Mouse (Mus musculus): ENCODE measurements around the gene Polr2f.

Gene Polr2f

GRCm38 (mm10) chr15:79140866-79141565 is at the start of gene Polr2f, which contains the start of gene 1700088E04Rik:
Gene Polr2f, plus strand, starts transcription at chr15:79141009.
Gene 1700088E04Rik, minus strand, starts transcription at chr15:79141253.
- peak; percentile 98 for DNase-seq (ENCODE audit: low read depth, low spot score)

- no peak for DNase-seq (ENCODE audit: low read depth, low spot score)
Observed at GRCm38 (mm10) chr15:79092284-79092683, 48.5 kb upstream of the Polr2f start.

GRCm38 (mm10) chr15:79093083-79093839 is 47.5 kb upstream of the Polr2f start:
- DNase-seq (ENCODE audit: low read depth, low spot score): no peak

GRCm38 (mm10) chr15:79095483-79095882 is 45.3 kb upstream of the Polr2f start:
- no peak for DNase-seq (ENCODE audit: low read depth, low spot score)

GRCm38 (mm10) chr15:79096556-79096955 is 44.3 kb upstream of the Polr2f start:
- no peak for DNase-seq (ENCODE audit: low read depth, low spot score)

- DNase-seq (ENCODE audit: low read depth, low spot score): no peak
Observed at GRCm38 (mm10) chr15:79097135-79097534, 43.7 kb upstream of the Polr2f start.

- DNase-seq (ENCODE audit: low read depth, low spot score): no peak
Observed at GRCm38 (mm10) chr15:79097611-79098025, 43.2 kb upstream of the Polr2f start.

- DNase-seq (ENCODE audit: low read depth, low spot score): no peak
Observed at GRCm38 (mm10) chr15:79098220-79098619, 42.6 kb upstream of the Polr2f start.

- DNase-seq (ENCODE audit: low read depth, low spot score): no peak
Observed at GRCm38 (mm10) chr15:79098868-79099267, 41.9 kb upstream of the Polr2f start.

- no peak for DNase-seq (ENCODE audit: low read depth, low spot score)
Observed at GRCm38 (mm10) chr15:79099456-79099855, 41.4 kb upstream of the Polr2f start.

- DNase-seq (ENCODE audit: low read depth, low spot score): no peak
Observed at GRCm38 (mm10) chr15:79100391-79100790, 40.4 kb upstream of the Polr2f start.

- DNase-seq (ENCODE audit: low read depth, low spot score): no peak
Observed at GRCm38 (mm10) chr15:79101531-79101930, 39.3 kb upstream of the Polr2f start.

GRCm38 (mm10) chr15:79103264-79103663 is 37.5 kb upstream of the Polr2f start:
- DNase-seq (ENCODE audit: low read depth, low spot score): no peak

- no peak for DNase-seq (ENCODE audit: low read depth, low spot score)
Observed at GRCm38 (mm10) chr15:79105804-79106203, 35.0 kb upstream of the Polr2f start.

GRCm38 (mm10) chr15:79107966-79108365 is 32.8 kb upstream of the Polr2f start:
- peak; percentile 41 for DNase-seq (ENCODE audit: low read depth, low spot score)

- DNase-seq (ENCODE audit: low read depth, low spot score): peak; percentile 60
Observed at GRCm38 (mm10) chr15:79108421-79109320, 32.1 kb upstream of the Polr2f start, which contains the start of gene Micall1. Gene Micall1, plus strand, starts transcription at chr15:79108898.

- no peak for DNase-seq (ENCODE audit: low read depth, low spot score)
Observed at GRCm38 (mm10) chr15:79109321-79109934, 31.4 kb upstream of the Polr2f start.

GRCm38 (mm10) chr15:79110031-79110430 is 30.8 kb upstream of the Polr2f start:
- DNase-seq (ENCODE audit: low read depth, low spot score): no peak

- no peak for DNase-seq (ENCODE audit: low read depth, low spot score)
Observed at GRCm38 (mm10) chr15:79110528-79110927, 30.3 kb upstream of the Polr2f start.

GRCm38 (mm10) chr15:79111774-79112173 is 29.0 kb upstream of the Polr2f start:
- no peak for DNase-seq (ENCODE audit: low read depth, low spot score)

- no peak for DNase-seq (ENCODE audit: low read depth, low spot score)
Observed at GRCm38 (mm10) chr15:79115276-79115675, 25.5 kb upstream of the Polr2f start.

Data from mesoderm, embryonic 11.5 days (tissue).